ENCODE assay signal across 1 mouse cellular context in genomic region chr11:116218737-116219400, GRCm38 (mm10).
A peak's percentile ranks its signal among the peaks of the same experiment; 100 is the strongest.
TF ChIP-seq lines count a peak whose summit lies in the region.

No protein-coding gene starts in this region.

TF ChIP-seq in C2C12, 6 proteins besides CTCF, POLR2A, EP300 and RAD21 (continued from another document):
- TF ChIP-seq MYOD1 (IDR thresholded peaks at IDR 0.05; ENCODE audit: control insufficient read depth, insufficient read length, low read depth): peak; percentile 92
TF ChIP-seq in C2C12: peak in this region for 2.
